Mouse (Mus musculus) limb, embryonic 13.5 days (tissue): ENCODE data around the gene Hoxa4. TPM values are rescaled to one million over a fixed set of nuclear protein-coding genes. Genes with fewer than 3 reads are reported as not detected.

Experiments used
- ATAC-seq: fragments of 200-750 bp; cut with Nextera tagmentation; 2 replicates; pipeline ENCODE4 v1.8.0; 2017; ENCODE audit warnings: low read depth, moderate number of reproducible peaks, moderate TSS enrichment; ENCODE audit not compliant: low FRiP score
- H3K27ac ChIP-seq: fragments of 300-500 bp; sonication (generic); 2 replicates; pipeline ENCODE4 v1.5.1; 2015; ENCODE audit warnings: inconsistent platforms, mild to moderate bottlenecking, moderate library complexity
- H3K27me3 ChIP-seq: fragments of 300-500 bp; sonication (generic); 2 replicates; pipeline ENCODE4 v1.6.1; 2015; ENCODE audit warnings: mild to moderate bottlenecking, inconsistent platforms
- H3K36me3 ChIP-seq: fragments of 300-500 bp; sonication (generic); 2 replicates; pipeline ENCODE4 v1.6.1; 2015; ENCODE audit warnings: inconsistent platforms, mild to moderate bottlenecking, moderate library complexity
- H3K4me1 ChIP-seq: fragments of 300-500 bp; sonication (generic); 2 replicates; pipeline ENCODE4 v1.6.1; 2015; ENCODE audit warnings: inconsistent platforms
- H3K4me2 ChIP-seq: fragments of 300-500 bp; sonication (generic); replicated peaks from 2 replicates; pipeline ENCODE4 v1.6.1; 2015; ENCODE audit warnings: inconsistent platforms, mild to moderate bottlenecking, moderate library complexity
- H3K4me3 ChIP-seq: fragments of 300-500 bp; sonication (generic); 2 replicates; pipeline ENCODE4 v1.5.1; 2015; ENCODE audit warnings: moderate library complexity, mild to moderate bottlenecking, inconsistent platforms
- H3K9ac ChIP-seq: fragments of 300-500 bp; sonication (generic); 2 replicates; pipeline ENCODE4 v1.6.1; 2015; ENCODE audit warnings: mild to moderate bottlenecking, inconsistent platforms
- H3K9me3 ChIP-seq: fragments of 300-500 bp; sonication (generic); 2 replicates; pipeline ENCODE4 v1.6.1; 2016; ENCODE audit warnings: inconsistent platforms
- WGBS: fragments of 180-500 bp; shearing (Covaris S2); methylation state at CpG from one replicate; pipeline ENCODE4 v1.1.7; 2015; 5-methylcytosine and 5-hydroxymethylcytosine counted together
- microRNA counts: library from miRNA; unstranded; fragments of <30 nt; microRNA quantifications from one replicate; lab custom pipeline; 2016
- microRNA-seq: library from miRNA; unstranded; fragments of <30 nt; microRNA quantifications from one replicate; pipeline ENCODE4, GENCODE M21; 2016
- polyA plus RNA-seq: library from polyadenylated mRNA; unstranded; fragments of >200 nt; fragmentation: Nextera tagmentation; extraction: Ambion mirVana; gene quantifications from 2 replicates; pipeline ENCODE4 v1.2.1, GENCODE M21; 2015

The Hoxa4 gene
- polyA plus RNA-seq, 1 experiment from 2014 or later = 0.52 TPM

GRCm38 (mm10) chr6:52156551-52157200 is 34.9 kb downstream of the Hoxa4 start:
- ATAC-seq = no peak
- Histone ChIP-seq H3K36me3 (no peaks in the 10 kb centered on the region), H3K27ac (no peak overlapping the region), H3K4me2 (no peak overlapping the region; the same call in 1 of the 2 replicates), H3K4me1 (peaks cover 38% of the 10 kb centered on the region), H3K9me3 (no peaks in the 10 kb centered on the region), H3K4me3 (peak overlapping the region; percentile 72), H3K9ac (no peak overlapping the region), H3K27me3 (peaks cover 92% of the 10 kb centered on the region)
- WGBS = 3% methylated on average over 20 of the region's 20 CpGs

GRCm38 (mm10) chr6:52155471-52155870 is 36.1 kb downstream of the Hoxa4 start:
- no peak overlapping the region for H3K27ac ChIP-seq
- peaks cover 34% of the 10 kb centered on the region for H3K4me1 ChIP-seq
- H3K27me3 ChIP-seq = peaks cover 93% of the 10 kb centered on the region
- no peaks in the 10 kb centered on the region for H3K9me3 ChIP-seq
- no peaks in the 10 kb centered on the region for H3K36me3 ChIP-seq
- no peak overlapping the region for H3K4me2 ChIP-seq
- 67% methylated on average over 3 of the region's 3 CpGs for WGBS
- ATAC-seq = no peak
- H3K9ac ChIP-seq = no peak overlapping the region
- H3K4me3 ChIP-seq = no peak overlapping the region

- H3K4me2 ChIP-seq = no peak overlapping the region
- H3K4me3 ChIP-seq = no peak overlapping the region
- no peak overlapping the region for H3K27ac ChIP-seq
- H3K4me1 ChIP-seq = peaks cover 23% of the 10 kb centered on the region
- H3K36me3 ChIP-seq = no peaks in the 10 kb centered on the region
- WGBS = 25% methylated on average over 5 of the region's 5 CpGs
- ATAC-seq = no peak
- H3K9ac ChIP-seq = no peak overlapping the region
- H3K27me3 ChIP-seq = peaks cover 92% of the 10 kb centered on the region
- H3K9me3 ChIP-seq = no peaks in the 10 kb centered on the region
Measured at GRCm38 (mm10) chr6:52154044-52154443, 37.5 kb downstream of the Hoxa4 start.

GRCm38 (mm10) chr6:52153270-52153669 is 38.3 kb downstream of the Hoxa4 start:
- no peak overlapping the region for H3K4me2 ChIP-seq
- H3K9ac ChIP-seq = no peak overlapping the region
- WGBS = 6% methylated on average over 6 of the region's 6 CpGs
- H3K4me1 ChIP-seq = peaks cover 19% of the 10 kb centered on the region
- H3K9me3 ChIP-seq = no peaks in the 10 kb centered on the region
- H3K27ac ChIP-seq = no peak overlapping the region
- H3K4me3 ChIP-seq = no peak overlapping the region
- H3K27me3 ChIP-seq = peaks cover 90% of the 10 kb centered on the region
- H3K36me3 ChIP-seq = no peaks in the 10 kb centered on the region
- no peak for ATAC-seq

GRCm38 (mm10) chr6:52152226-52153193 is 39.0 kb downstream of the Hoxa4 start:
- H3K4me2 ChIP-seq = no peak overlapping the region
- no peaks in the 10 kb centered on the region for H3K36me3 ChIP-seq
- ATAC-seq = no peak
- H3K4me3 ChIP-seq = no peak overlapping the region
- H3K9ac ChIP-seq = no peak overlapping the region
- H3K27ac ChIP-seq = no peak overlapping the region
- H3K27me3 ChIP-seq = peaks cover 90% of the 10 kb centered on the region
- no peaks in the 10 kb centered on the region for H3K9me3 ChIP-seq
- WGBS = 18% methylated on average over 16 of the region's 16 CpGs
- H3K4me1 ChIP-seq = peaks cover 13% of the 10 kb centered on the region

GRCm38 (mm10) chr6:52151571-52151970 is 40.0 kb downstream of the Hoxa4 start:
- no peak overlapping the region for H3K27ac ChIP-seq
- peaks cover 89% of the 10 kb centered on the region for H3K27me3 ChIP-seq
- H3K4me1 ChIP-seq = peaks cover 8% of the 10 kb centered on the region; the same call in 1 of the 2 replicates
- WGBS = 22% methylated on average over 4 of the region's 4 CpGs
- H3K9me3 ChIP-seq = no peaks in the 10 kb centered on the region
- H3K4me2 ChIP-seq = no peak overlapping the region
- no peak for ATAC-seq
- H3K9ac ChIP-seq = no peak overlapping the region
- no peak overlapping the region for H3K4me3 ChIP-seq
- no peaks in the 10 kb centered on the region for H3K36me3 ChIP-seq

- no peak overlapping the region for H3K27ac ChIP-seq
- H3K9me3 ChIP-seq = no peaks in the 10 kb centered on the region
- H3K4me1 ChIP-seq = peaks cover 8% of the 10 kb centered on the region; the same call in 1 of the 2 replicates
- H3K36me3 ChIP-seq = no peaks in the 10 kb centered on the region
- peak overlapping the region; percentile 28 for H3K4me2 ChIP-seq
- H3K27me3 ChIP-seq = peaks cover 81% of the 10 kb centered on the region
- ATAC-seq = peak; percentile 32; the same call in 1 of the 2 replicates
- no peak overlapping the region for H3K9ac ChIP-seq
- 3% methylated on average over 16 of the region's 16 CpGs for WGBS
- H3K4me3 ChIP-seq = no peak overlapping the region
Measured at GRCm38 (mm10) chr6:52150401-52150966, 41.1 kb downstream of the Hoxa4 start.

MicroRNAs within 50 kb of the gene (microRNA counts, 519-probe panel; counts per million panel counts)
- microRNA mmu-miR-196b (lab: Ali Mortazavi, UCI) = 5,296 counts per million, percentile 95 among the panel's probes with 10 or more counts

Small RNA genes within 50 kb of the gene (microRNA-seq; reads per million reads assigned to microRNA genes)
- gene Mir196b = 74,093 reads per million, percentile 99 among the genes with 10 or more reads in this experiment

Other genes starting within 250 kb of the Hoxa4 start
- 14.2 and 14.8 TPM in 2 replicates for gene Skap2, start 179.2 kb downstream of the Hoxa4 start, polyA plus RNA-seq
- 1.1 and 1.5 TPM in 2 replicates for gene Hoxa1, start 33.4 kb downstream of the Hoxa4 start, polyA plus RNA-seq
- gene Hoxa2, start 26.9 kb downstream of the Hoxa4 start, polyA plus RNA-seq = 1.5 and 2.5 TPM in 2 replicates
- gene 5730596B20Rik, start 14.3 kb downstream of the Hoxa4 start, polyA plus RNA-seq = 0.66 and 0.71 TPM in 2 replicates
- 4.8 and 5.3 TPM in 2 replicates for gene Hoxa5, start 12.8 kb upstream of the Hoxa4 start, polyA plus RNA-seq
- gene Hoxa6, start 17.0 kb upstream of the Hoxa4 start, polyA plus RNA-seq = 0.97 and 1.2 TPM in 2 replicates
- 5.9 and 6.3 TPM in 2 replicates for gene Hoxa3, start 21.6 kb upstream of the Hoxa4 start, polyA plus RNA-seq
- gene Gm28308, start 21.6 kb upstream of the Hoxa4 start, polyA plus RNA-seq = 0.29 TPM in 1 of 2 replicates, not detected in the other
- gene Hoxa7, start 30.1 kb upstream of the Hoxa4 start, polyA plus RNA-seq = 11.8 and 13.1 TPM in 2 replicates
- 58.3 and 63.5 TPM in 2 replicates for gene Hoxa9, start 39.3 kb upstream of the Hoxa4 start, polyA plus RNA-seq
- 191 and 207 TPM in 2 replicates for gene Hoxa10, start 49.1 kb upstream of the Hoxa4 start, polyA plus RNA-seq
- gene Hoxa11, start 54.1 kb upstream of the Hoxa4 start, polyA plus RNA-seq = 44.5 and 55.0 TPM in 2 replicates
- gene Hoxa13, start 69.1 kb upstream of the Hoxa4 start, polyA plus RNA-seq = 24.5 and 27.7 TPM in 2 replicates
- 0.89 and 1.4 TPM in 2 replicates for gene Evx1, start 121.7 kb upstream of the Hoxa4 start, polyA plus RNA-seq